Mouse (Mus musculus) splenic B cell, adult 2 months (primary cell): ENCODE data around the gene F12.
A peak's percentile ranks its signal among the peaks of the same experiment; 100 is the strongest.

Experiments
- DNase-seq: peaks from one replicate; pipeline ENCODE4 v3.0.0-alpha.2; 2011; ENCODE audit warnings: low read depth, low spot score
- H3K27me3 ChIP-seq: 2 replicates; pipeline ENCODE4 v1.6.1; 2012; ENCODE audit warnings: mild to moderate bottlenecking, low read length, moderate library complexity, mixed read lengths; ENCODE audit not compliant: control insufficient read depth, poor library complexity, insufficient read depth, severe bottlenecking
- H3K36me3 ChIP-seq: 2 replicates; pipeline ENCODE4 v1.6.1; 2012; ENCODE audit warnings: mild to moderate bottlenecking, low read length, moderate library complexity, mixed read lengths; ENCODE audit not compliant: control insufficient read depth, poor library complexity, insufficient read depth, severe bottlenecking

The F12 gene

DNA sequence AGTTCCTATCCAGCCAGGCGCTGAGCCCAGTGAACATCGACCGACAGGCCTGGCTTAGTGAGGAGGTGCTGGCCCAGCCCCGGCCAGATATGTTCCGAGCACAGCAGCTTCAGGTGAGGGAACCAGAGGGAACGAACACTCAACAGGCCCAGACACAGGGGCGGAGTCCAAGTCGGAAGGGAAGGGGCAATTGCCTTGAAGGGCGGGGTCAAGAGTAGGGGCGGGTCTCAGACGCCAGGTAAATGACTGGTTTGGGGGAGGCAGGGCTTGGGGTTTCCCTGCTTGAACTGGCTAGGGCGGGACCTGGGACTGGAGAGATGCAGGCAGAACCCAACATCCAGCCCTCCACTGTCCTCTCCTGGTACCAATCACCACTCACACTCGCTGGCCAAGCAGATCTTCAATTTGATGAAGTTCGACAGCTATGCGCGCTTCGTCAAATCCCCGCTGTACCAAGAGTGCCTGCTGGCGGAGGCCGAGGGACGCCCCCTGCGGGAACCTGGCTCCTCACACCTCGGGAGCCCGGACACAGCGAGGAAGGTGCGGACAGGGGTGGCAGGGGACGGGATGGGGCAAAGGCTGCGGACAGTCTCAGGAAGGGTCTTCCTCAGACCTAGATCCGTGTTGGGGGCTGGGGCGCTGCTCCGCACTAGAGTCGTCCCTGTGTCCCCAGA lies 47.5 kb downstream of the F12 start:
- Histone ChIP-seq H3K27me3 (no peaks in the 10 kb centered on the region), H3K36me3 (peaks cover 18% of the 10 kb centered on the region)
- no peak for DNase-seq

DNA sequence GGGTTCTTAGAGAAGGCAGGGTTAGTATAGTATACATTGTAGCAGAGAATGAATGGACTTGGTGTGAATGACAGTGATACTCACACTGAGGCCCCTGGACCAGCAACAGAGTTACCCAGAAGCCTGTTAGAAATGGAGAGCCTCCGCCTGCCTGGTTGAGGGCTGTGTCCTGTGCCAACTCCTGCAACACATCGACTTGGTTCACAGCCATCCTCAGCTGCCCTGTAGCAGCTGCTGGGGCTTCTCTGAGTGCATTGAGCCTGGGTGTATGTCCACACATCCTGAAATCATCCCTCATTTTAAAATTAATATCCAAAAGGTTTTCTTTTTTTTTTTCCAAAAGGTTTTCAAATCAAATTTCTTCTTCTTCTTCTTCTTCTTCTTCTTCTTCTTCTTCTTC lies 50.7 kb downstream of the F12 start:
- H3K27me3 ChIP-seq: no peaks in the 10 kb centered on the region
- no peak for DNase-seq
- peaks cover 11% of the 10 kb centered on the region for H3K36me3 ChIP-seq

DNA sequence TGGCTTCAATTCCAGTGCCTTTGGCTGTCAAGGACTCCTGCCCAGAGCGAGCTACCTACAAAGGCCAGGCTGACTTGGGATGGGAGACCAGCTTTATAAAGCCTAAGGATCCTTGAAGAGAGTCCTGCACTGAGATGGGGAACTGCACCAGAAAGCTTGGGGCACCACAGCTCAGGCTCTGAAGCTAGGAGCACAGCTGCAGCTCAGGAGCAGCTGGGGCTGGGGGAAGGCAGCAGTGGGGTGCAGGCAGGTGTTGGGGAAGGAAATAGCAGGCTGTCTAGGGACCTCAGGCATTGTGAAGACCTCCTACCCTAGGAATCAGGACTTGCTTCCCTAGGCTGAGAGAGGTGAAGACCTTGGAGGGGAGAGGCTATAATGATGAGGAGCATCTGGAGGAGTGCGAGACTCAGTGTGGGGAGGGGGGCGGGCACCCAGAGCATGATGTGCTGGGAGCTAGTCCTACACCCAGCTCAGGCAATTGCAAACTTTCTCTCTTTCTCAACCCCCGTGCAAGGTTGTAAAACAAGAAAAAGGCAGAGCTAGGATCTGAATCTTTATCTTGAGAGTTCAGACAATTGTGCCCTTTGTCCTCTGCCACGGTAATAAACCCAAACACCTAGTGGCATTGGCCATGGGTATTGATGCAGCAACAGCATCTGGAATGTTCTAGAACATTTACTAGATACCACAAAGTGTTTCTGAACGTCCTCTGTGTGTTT lies 52.2 kb downstream of the F12 start:
- H3K27me3 ChIP-seq: no peaks in the 10 kb centered on the region
- peaks cover 9% of the 10 kb centered on the region for H3K36me3 ChIP-seq
- DNase-seq: no peak

DNA sequence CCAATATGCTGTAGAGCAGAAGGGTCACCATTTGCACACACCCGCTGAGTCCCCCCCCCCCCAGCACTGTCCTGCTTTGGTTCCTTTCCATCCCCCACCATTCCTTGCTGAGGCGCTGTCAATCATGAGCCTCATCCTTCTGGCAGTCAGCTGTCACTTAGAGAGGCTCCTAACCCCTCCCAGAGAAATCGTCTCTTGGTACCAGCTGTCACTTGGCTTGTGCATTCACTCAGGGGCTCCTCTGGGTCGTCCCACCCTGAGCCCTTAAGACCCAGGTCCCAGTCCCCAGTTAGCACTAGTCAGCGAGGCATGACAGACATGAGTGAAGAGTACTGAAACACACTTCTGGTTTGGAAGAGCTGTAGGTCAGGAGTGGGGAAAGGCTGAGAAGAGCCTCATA lies 54.9 kb downstream of the F12 start:
- no peak for DNase-seq
- no peaks in the 10 kb centered on the region for H3K27me3 ChIP-seq
- no peaks in the 10 kb centered on the region for H3K36me3 ChIP-seq

DNA sequence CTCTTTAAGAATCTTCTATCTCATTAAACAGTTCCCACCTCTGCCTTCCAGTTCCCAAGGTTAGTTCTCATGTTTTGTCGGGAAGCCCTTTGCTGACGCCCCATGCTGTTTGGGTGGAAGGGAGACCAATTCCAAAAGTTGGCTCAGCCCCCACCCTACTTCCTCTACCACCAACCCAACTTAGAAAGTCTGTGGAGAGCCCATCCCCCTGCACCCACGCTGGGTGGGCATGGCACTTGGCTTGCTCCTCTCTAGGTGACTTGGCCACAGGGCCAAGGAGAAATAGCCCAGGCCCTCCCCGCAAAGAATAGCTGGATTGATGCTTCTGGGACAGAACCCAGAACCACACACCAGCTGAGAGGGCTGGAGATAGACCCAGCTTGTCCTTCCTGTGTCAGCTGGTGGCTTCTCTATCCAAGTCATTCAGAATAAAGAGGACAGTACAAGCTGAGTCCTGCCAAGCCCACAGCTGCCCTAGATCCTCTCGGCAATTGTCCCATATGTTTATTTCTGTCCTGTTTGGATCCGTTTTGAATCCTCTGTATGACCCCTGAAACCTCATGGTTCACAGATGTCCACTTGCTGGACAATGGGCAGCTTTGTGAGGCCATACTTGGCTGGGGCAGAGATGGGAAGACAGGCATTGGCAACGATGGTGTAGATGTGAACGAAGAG lies 55.4 kb downstream of the F12 start:
- Histone ChIP-seq H3K27me3 (no peaks in the 10 kb centered on the region), H3K36me3 (no peaks in the 10 kb centered on the region)
- DNase-seq: no peak

DNA sequence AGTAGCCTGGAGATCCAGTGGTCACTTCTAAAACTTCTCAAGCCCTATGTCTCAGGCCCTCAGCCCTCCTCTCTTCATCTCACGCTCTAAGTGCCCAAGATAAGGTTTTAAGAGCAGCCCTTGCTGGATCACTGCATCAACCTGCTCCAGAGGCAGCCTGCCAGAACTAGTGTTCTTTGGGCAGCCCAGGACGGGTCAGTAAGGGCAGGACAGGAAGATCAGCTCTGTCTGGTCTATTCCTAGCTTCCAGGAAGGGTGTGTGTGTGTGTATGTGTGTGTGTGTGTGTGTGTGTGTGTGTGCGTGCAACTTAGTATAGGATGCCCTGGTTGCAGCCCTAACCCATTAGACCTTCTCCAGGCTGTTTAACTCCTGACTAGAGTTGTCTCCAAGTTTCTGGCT lies 56.4 kb downstream of the F12 start:
- no peaks in the 10 kb centered on the region for H3K36me3 ChIP-seq
- H3K27me3 ChIP-seq: no peaks in the 10 kb centered on the region
- no peak for DNase-seq

DNA sequence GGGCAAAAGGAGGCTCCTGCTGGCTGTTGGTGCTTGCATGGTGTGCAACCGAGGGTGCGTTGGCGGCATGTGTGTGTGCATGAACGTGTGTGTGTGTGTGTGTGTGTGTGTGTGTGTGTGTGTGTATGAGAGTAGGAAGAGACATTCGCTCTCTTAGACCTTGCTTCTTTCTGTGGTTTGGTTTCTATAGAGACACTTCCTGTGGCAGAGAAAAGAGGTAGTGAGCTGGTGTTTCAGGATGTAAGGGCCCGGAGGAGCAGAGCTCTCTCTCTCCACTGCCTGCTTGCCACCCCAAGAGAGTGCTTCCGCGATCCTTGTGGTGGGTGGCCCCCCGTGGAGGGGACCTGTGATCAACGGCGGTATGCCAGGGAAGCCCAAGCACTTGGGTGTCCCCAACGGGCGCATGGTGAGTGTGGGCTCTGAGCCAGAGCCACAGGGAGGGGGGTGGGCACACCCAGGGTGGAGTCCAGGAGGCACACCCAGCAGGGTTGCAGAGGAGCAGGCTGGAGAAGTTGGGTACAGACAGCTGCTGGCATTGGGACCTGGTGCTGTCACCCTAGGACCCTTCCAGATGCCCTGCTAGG lies 57.0 kb downstream of the F12 start, which contains the start of gene Rgs14:
Gene Rgs14 (plus strand): TSS at position 202 of the 584 bp plus-strand sequence.
- peak; percentile 88 for DNase-seq
- H3K36me3 ChIP-seq: no peaks in the 10 kb centered on the region
- H3K27me3 ChIP-seq: no peaks in the 10 kb centered on the region

DNA sequence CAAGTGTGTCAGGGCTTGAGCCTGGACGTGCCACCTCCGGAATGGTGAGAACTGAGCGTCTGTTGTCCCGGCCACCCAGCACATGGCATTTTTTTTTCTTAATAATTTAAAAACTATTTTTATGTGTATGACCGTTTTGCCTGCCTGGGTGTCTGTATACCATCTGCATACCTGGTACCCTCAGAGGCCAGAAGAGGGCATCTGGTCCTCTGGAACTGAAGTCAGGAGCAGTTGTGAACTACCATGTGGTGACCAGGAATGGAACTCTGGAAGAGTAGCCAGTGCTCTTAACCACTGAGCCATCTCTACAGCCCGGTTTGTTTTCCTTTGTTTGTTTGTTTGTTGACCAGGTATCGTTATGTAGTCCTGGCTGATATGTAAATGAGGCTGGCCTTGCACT lies 58.2 kb downstream of the F12 start:
- H3K27me3 ChIP-seq: no peaks in the 10 kb centered on the region

More for the DNA sequence above, 58.2 kb downstream of the F12 start:
- no peaks in the 10 kb centered on the region for H3K36me3 ChIP-seq
- peak; percentile 19 for DNase-seq
